Mouse (Mus musculus) heart, embryonic 12.5 days (tissue): ENCODE measurements around the gene H2afy. TPM values are rescaled to one million over a fixed set of nuclear protein-coding genes. Genes with fewer than 3 reads are reported as not detected.
"Not testable (repeated sequence)": the region's sequence is repeated elsewhere in the genome, so short reads cannot be mapped to it uniquely, and the experiment has no call there.

Source experiments
- ATAC-seq: fragments of 200-750 bp; cut with Nextera tagmentation; 2 replicates; pipeline ENCODE4 v1.8.0; 2017; ENCODE audit warnings: moderate TSS enrichment, moderate library complexity; ENCODE audit not compliant: insufficient number of reproducible peaks, low FRiP score
- H3K27ac ChIP-seq: fragments of 300-500 bp; sonication (generic); 2 replicates; pipeline ENCODE4 v1.5.1; 2016; ENCODE audit warnings: mild to moderate bottlenecking, moderate library complexity; ENCODE audit not compliant: poor library complexity, severe bottlenecking
- H3K27me3 ChIP-seq: fragments of 300-500 bp; sonication (generic); replicated peaks from 2 replicates; pipeline ENCODE4 v1.6.1; 2016; ENCODE audit warnings: mild to moderate bottlenecking, moderate library complexity
- H3K36me3 ChIP-seq: fragments of 300-500 bp; sonication (generic); 2 replicates; pipeline ENCODE4 v1.6.1; 2016; ENCODE audit warnings: mild to moderate bottlenecking, moderate library complexity
- H3K4me1 ChIP-seq: fragments of 300-500 bp; sonication (generic); replicated peaks from 2 replicates; pipeline ENCODE4 v1.6.1; 2016; ENCODE audit warnings: mild to moderate bottlenecking
- H3K4me2 ChIP-seq: fragments of 300-500 bp; sonication (generic); 2 replicates; pipeline ENCODE4 v1.6.1; 2016; ENCODE audit warnings: mild to moderate bottlenecking, moderate library complexity
- H3K4me3 ChIP-seq: fragments of 300-500 bp; sonication (generic); 2 replicates; pipeline ENCODE4 v1.5.1; 2016; ENCODE audit warnings: mild to moderate bottlenecking
- H3K9ac ChIP-seq: fragments of 300-500 bp; sonication (generic); 2 replicates; pipeline ENCODE4 v1.6.1; 2016; ENCODE audit warnings: mild to moderate bottlenecking, moderate library complexity
- H3K9me3 ChIP-seq: fragments of 300-500 bp; sonication (generic); replicated peaks from 2 replicates; pipeline ENCODE4 v1.6.1; 2016; ENCODE audit warnings: mild to moderate bottlenecking, moderate library complexity
- WGBS: fragments of 180-500 bp; shearing (Covaris S2); methylation state at CpG from one replicate; pipeline ENCODE4 v1.1.7; 2016; 5-methylcytosine and 5-hydroxymethylcytosine counted together
- polyA plus RNA-seq: library from polyadenylated mRNA; unstranded; fragments of >200 nt; fragmentation: Nextera tagmentation; extraction: Ambion mirVana; gene quantifications from 2 replicates; pipeline ENCODE4 v1.2.1, GENCODE M21; 2016

Gene H2afy
- polyA plus RNA-seq, 1 experiment from 2014 or later, result 141 TPM

DNA sequence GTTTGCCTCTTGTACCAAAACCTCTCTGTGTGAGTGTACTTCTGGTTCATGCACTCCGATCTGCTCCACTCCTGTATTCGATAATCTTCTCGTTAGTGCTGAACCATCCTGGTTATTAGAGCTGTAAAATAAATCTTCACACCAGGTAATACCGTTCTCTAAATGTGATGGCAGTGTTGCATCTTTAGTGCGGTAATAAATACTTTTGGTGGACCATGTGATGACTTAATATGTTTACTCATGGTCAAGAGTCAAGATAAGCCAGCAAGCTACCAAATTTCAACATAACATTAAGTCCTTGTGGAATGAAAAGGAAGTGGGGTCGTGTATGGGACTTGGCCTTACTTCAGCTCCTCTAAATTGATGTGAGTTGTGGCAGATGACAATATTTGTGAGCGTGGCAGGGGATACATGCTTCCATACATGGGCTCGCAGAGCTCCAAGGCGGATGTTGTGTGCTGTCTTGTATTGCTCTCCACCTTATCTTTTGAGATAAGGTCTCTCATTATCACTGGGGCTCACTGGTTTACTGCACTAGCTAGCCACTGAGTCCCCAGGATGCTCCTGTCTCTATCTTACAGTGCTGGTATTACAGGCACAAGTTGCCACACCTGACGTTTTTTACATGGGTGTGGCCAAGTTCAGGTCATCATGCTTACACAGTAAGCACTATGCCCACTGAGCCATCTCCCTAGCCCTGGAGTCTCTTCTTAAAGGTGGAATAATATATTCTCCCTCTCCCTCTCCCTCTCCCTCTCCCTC lies 96.4 kb downstream of the H2afy start:
- no peak for ATAC-seq
- WGBS, result 57% methylated on average over 10 of the region's 10 CpGs

GRCm38 (mm10) chr13:56029006-56029405 lies 107.2 kb downstream of the H2afy start:
- Histone ChIP-seq H3K27ac (no peak overlapping the region), H3K9ac (no peak overlapping the region), H3K9me3 (no peaks in the 10 kb centered on the region), H3K4me3 (no peak overlapping the region), H3K4me1 (peaks cover 30% of the 10 kb centered on the region), H3K36me3 (no peaks in the 10 kb centered on the region), H3K27me3 (no peaks in the 10 kb centered on the region), H3K4me2 (no peak overlapping the region)
- ATAC-seq, result no peak
- 74% methylated on average over 4 of the region's 4 CpGs for WGBS

More for the DNA sequence above, 96.4 kb downstream of the H2afy start:
- no peak overlapping the region for H3K9ac ChIP-seq
- H3K4me1 ChIP-seq, result 0 out of 2 replicates have a peak, but pooled peaks cover 2% of the 10 kb centered on the region
- no peaks in the 10 kb centered on the region for H3K36me3 ChIP-seq
- H3K9me3 ChIP-seq, result no peaks in the 10 kb centered on the region
- no peaks in the 10 kb centered on the region for H3K27me3 ChIP-seq
- H3K4me3 ChIP-seq, result no peak overlapping the region
- no peak overlapping the region for H3K27ac ChIP-seq
- no peak overlapping the region for H3K4me2 ChIP-seq

- 72% methylated on average over 5 of the region's 5 CpGs for WGBS
- not testable (repeated sequence) for ATAC-seq
Measured at GRCm38 (mm10) chr13:56027996-56028395, 108.2 kb downstream of the H2afy start.

DNA sequence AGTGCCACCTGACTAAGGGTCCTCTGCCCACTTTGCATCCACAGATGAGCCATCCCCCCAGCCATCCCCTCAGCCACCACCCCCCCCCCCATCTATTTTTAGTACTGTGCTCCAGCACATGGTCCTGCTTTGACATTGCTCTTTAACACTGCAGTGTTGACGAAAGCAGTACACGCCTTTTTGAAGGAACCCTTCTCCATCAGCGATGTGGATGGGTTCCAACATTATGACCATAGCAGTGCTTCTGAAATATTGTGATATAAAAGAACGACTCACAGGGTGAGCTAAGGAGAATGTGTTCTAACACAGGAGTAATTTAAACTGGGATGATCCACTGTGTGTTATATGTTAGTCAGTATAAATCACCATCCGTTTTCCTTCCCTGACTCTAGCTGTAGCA lies 109.5 kb downstream of the H2afy start:
- 55% methylated on average over 5 of the region's 5 CpGs for WGBS
- no peak overlapping the region for H3K27ac ChIP-seq

More at GRCm38 (mm10) chr13:56027996-56028395, 108.2 kb downstream of the H2afy start:
- peaks cover 30% of the 10 kb centered on the region for H3K4me1 ChIP-seq
- not testable (repeated sequence) for H3K36me3 ChIP-seq, H3K9me3 ChIP-seq, H3K4me2 ChIP-seq, H3K4me3 ChIP-seq, H3K9ac ChIP-seq, H3K27ac ChIP-seq, H3K27me3 ChIP-seq

GRCm38 (mm10) chr13:56026026-56026425 lies 110.1 kb downstream of the H2afy start:
- Histone ChIP-seq H3K27me3 (no peaks in the 10 kb centered on the region), H3K4me3 (no peak overlapping the region), H3K36me3 (no peaks in the 10 kb centered on the region), H3K27ac (no peak overlapping the region), H3K4me1 (peaks cover 21% of the 10 kb centered on the region), H3K9me3 (no peaks in the 10 kb centered on the region), H3K9ac (no peak overlapping the region), H3K4me2 (no peak overlapping the region)
- 73% methylated on average over 7 of the region's 7 CpGs for WGBS
- ATAC-seq, result no peak

More for the DNA sequence above, 109.5 kb downstream of the H2afy start:
- Histone ChIP-seq H3K9me3 (no peaks in the 10 kb centered on the region), H3K36me3 (no peaks in the 10 kb centered on the region), H3K4me2 (no peak overlapping the region), H3K4me1 (peaks cover 21% of the 10 kb centered on the region), H3K9ac (no peak overlapping the region), H3K4me3 (no peak overlapping the region), H3K27me3 (no peaks in the 10 kb centered on the region)
- ATAC-seq, result no peak

DNA sequence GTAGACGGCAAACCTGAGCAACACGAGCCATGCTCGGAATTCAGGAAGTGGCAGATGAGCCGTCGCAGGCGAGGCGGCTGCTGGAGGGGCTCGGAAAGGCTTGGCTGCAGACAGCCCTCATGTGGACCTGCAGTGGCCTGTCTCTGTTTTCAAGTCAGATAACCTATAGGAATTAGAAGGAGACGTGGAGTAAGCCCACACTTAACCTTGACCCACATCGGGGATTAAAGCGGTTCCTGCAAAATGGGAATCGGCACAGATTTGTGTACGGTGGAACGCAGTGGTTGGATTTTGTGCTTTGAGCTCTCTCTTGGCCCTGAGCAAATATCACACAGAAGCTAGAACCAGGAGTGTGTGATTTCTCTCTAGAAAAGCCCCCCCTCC lies 111.1 kb downstream of the H2afy start:
- 46% methylated on average over 14 of the region's 14 CpGs for whole genome bisulfite sequencing

GRCm38 (mm10) chr13:56024410-56025026 lies 111.6 kb downstream of the H2afy start:
- Histone ChIP-seq H3K4me3 (no peak overlapping the region), H3K27ac (no peak overlapping the region), H3K36me3 (no peaks in the 10 kb centered on the region), H3K27me3 (no peaks in the 10 kb centered on the region), H3K4me2 (peak overlapping the region; percentile 3; the same call in 1 of the 2 replicates), H3K9ac (no peak overlapping the region), H3K4me1 (peaks cover 21% of the 10 kb centered on the region), H3K9me3 (no peaks in the 10 kb centered on the region)
- 52% methylated on average over 14 of the region's 14 CpGs for WGBS
- no peak for ATAC-seq

More for the DNA sequence above, 111.1 kb downstream of the H2afy start:
- Histone ChIP-seq H3K36me3 (no peaks in the 10 kb centered on the region), H3K27me3 (no peaks in the 10 kb centered on the region), H3K9me3 (no peaks in the 10 kb centered on the region), H3K4me2 (peak overlapping the region; percentile 3; the same call in 1 of the 2 replicates), H3K4me1 (peaks cover 21% of the 10 kb centered on the region), H3K9ac (no peak overlapping the region), H3K4me3 (no peak overlapping the region), H3K27ac (no peak overlapping the region)
- no peak for ATAC-seq

Other genes with a start within 250 kb of the H2afy start
- 0.72 and 0.81 TPM in 2 replicates for gene Tifab, start 42.5 kb upstream of the H2afy start, polyA plus RNA-seq
- not detected in 2 replicates for gene Neurog1, start 115.8 kb upstream of the H2afy start, polyA plus RNA-seq
- gene Cxcl14, start 160.2 kb upstream of the H2afy start, polyA plus RNA-seq, result 1.4 and 1.6 TPM in 2 replicates